Mouse (Mus musculus) midbrain, embryonic 13.5 days (tissue): Measurements from ENCODE around the gene Pmfbp1. TPM values are rescaled to one million over a fixed set of nuclear protein-coding genes. Genes with fewer than 3 reads are reported as not detected.
"Not testable (repeated sequence)": the region's sequence is repeated elsewhere in the genome, so short reads cannot be mapped to it uniquely, and the experiment has no call there.

Source experiments
- ATAC-seq: fragments of 200-750 bp; cut with Nextera tagmentation; 2 replicates; pipeline ENCODE4 v1.8.0; 2017; ENCODE audit warnings: mild to moderate bottlenecking, moderate TSS enrichment, moderate library complexity
- H3K27ac ChIP-seq: fragments of 300-500 bp; sonication (generic); 2 replicates; pipeline ENCODE4 v1.5.1; 2015; ENCODE audit warnings: inconsistent platforms, mild to moderate bottlenecking, moderate library complexity
- H3K27me3 ChIP-seq: fragments of 300-500 bp; sonication (generic); 2 replicates; pipeline ENCODE4 v1.6.1; 2015; ENCODE audit warnings: mild to moderate bottlenecking, inconsistent platforms
- H3K36me3 ChIP-seq: fragments of 300-500 bp; sonication (generic); 2 replicates; pipeline ENCODE4 v1.6.1; 2015; ENCODE audit warnings: mild to moderate bottlenecking, inconsistent platforms
- H3K4me1 ChIP-seq: fragments of 300-500 bp; sonication (generic); replicated peaks from 2 replicates; pipeline ENCODE4 v1.6.1; 2015; ENCODE audit warnings: inconsistent platforms
- H3K4me2 ChIP-seq: fragments of 300-500 bp; sonication (generic); replicated peaks from 2 replicates; pipeline ENCODE4 v1.6.1; 2015; ENCODE audit warnings: moderate library complexity, mild to moderate bottlenecking, inconsistent platforms
- H3K4me3 ChIP-seq: fragments of 300-500 bp; sonication (generic); replicated peaks from 2 replicates; pipeline ENCODE4 v1.5.1; 2015; ENCODE audit warnings: mild to moderate bottlenecking, inconsistent platforms
- H3K9ac ChIP-seq: fragments of 300-500 bp; sonication (generic); replicated peaks from 2 replicates; pipeline ENCODE4 v1.6.1; 2015; ENCODE audit warnings: mild to moderate bottlenecking, inconsistent platforms
- H3K9me3 ChIP-seq: fragments of 300-500 bp; sonication (generic); 2 replicates; pipeline ENCODE4 v1.6.1; 2016; ENCODE audit warnings: mild to moderate bottlenecking, inconsistent platforms
- WGBS: fragments of 180-500 bp; shearing (Covaris S2); methylation state at CpG from one replicate; pipeline ENCODE4 v1.1.7; 2015; 5-methylcytosine and 5-hydroxymethylcytosine counted together
- polyA plus RNA-seq: library from polyadenylated mRNA; unstranded; fragments of >200 nt; fragmentation: Nextera tagmentation; extraction: Ambion mirVana; gene quantifications from 2 replicates; pipeline ENCODE4 v1.2.1, GENCODE M21; 2015

Pmfbp1 gene
- polyA plus RNA-seq, result 1.8 and 2.5 TPM in 2 replicates

GRCm38 (mm10) chr8:109493727-109494126 is at the start of gene Pmfbp1:
TSS of gene Pmfbp1 (plus strand) at chr8:109494027.
- no peaks in the 10 kb centered on the region for H3K4me1 ChIP-seq
- no peak for ATAC-seq
- H3K4me3 ChIP-seq, result no peak within 1 kb of the TSS
- no peaks in the 10 kb centered on the region for H3K36me3 ChIP-seq
- H3K27ac ChIP-seq, result no peak within 1 kb of the TSS
- H3K9ac ChIP-seq, result no peak within 1 kb of the TSS
- 98% methylated on average over 6 of the region's 6 CpGs for WGBS
- no peaks in the 10 kb centered on the region for H3K27me3 ChIP-seq
- H3K4me2 ChIP-seq, result no peak within 1 kb of the TSS
- no peaks in the 10 kb centered on the region for H3K9me3 ChIP-seq

- not testable (repeated sequence) for H3K36me3 ChIP-seq, H3K9ac ChIP-seq, H3K4me2 ChIP-seq, H3K4me3 ChIP-seq, H3K27ac ChIP-seq, ATAC-seq, H3K4me1 ChIP-seq, H3K9me3 ChIP-seq, H3K27me3 ChIP-seq
- WGBS, result 35% methylated on average over 7 of the region's 7 CpGs
These were observed 46.9 kb upstream of the Pmfbp1 start for GRCm38 (mm10) chr8:109446896-109447295.

- no peak overlapping the region for H3K4me2 ChIP-seq
- no peak for ATAC-seq
- H3K36me3 ChIP-seq, result no peaks in the 10 kb centered on the region
- WGBS, result 51% methylated on average over 7 of the region's 7 CpGs
- no peak overlapping the region for H3K27ac ChIP-seq
- no peak overlapping the region for H3K9ac ChIP-seq
- H3K4me1 ChIP-seq, result no peaks in the 10 kb centered on the region
- H3K9me3 ChIP-seq, result no peaks in the 10 kb centered on the region
- H3K4me3 ChIP-seq, result no peak overlapping the region
- no peaks in the 10 kb centered on the region for H3K27me3 ChIP-seq
These were observed 42.8 kb upstream of the Pmfbp1 start for GRCm38 (mm10) chr8:109451000-109451399.

GRCm38 (mm10) chr8:109455113-109455512 is 38.7 kb upstream of the Pmfbp1 start:
- H3K9me3 ChIP-seq, result no peaks in the 10 kb centered on the region
- no peaks in the 10 kb centered on the region for H3K27me3 ChIP-seq
- H3K36me3 ChIP-seq, result no peaks in the 10 kb centered on the region
- no peak overlapping the region for H3K4me3 ChIP-seq
- ATAC-seq, result no peak
- H3K4me1 ChIP-seq, result no peaks in the 10 kb centered on the region; the same call in none of the 2 replicates
- no peak overlapping the region for H3K27ac ChIP-seq
- no peak overlapping the region for H3K9ac ChIP-seq
- WGBS, result 88% methylated on average over 2 of the region's 2 CpGs
- H3K4me2 ChIP-seq, result no peak overlapping the region

GRCm38 (mm10) chr8:109457387-109457786 is 36.4 kb upstream of the Pmfbp1 start:
- no peak overlapping the region for H3K4me2 ChIP-seq
- peak overlapping the region; percentile 36 for H3K27ac ChIP-seq
- no peaks in the 10 kb centered on the region for H3K9me3 ChIP-seq
- no peaks in the 10 kb centered on the region for H3K27me3 ChIP-seq
- no peak overlapping the region for H3K4me3 ChIP-seq
- no peak overlapping the region for H3K9ac ChIP-seq
- no peaks in the 10 kb centered on the region for H3K36me3 ChIP-seq
- ATAC-seq, result no peak
- H3K4me1 ChIP-seq, result peaks cover 6% of the 10 kb centered on the region
- WGBS, result 44% methylated on average over 8 of the region's 8 CpGs

GRCm38 (mm10) chr8:109458580-109458979 is 35.2 kb upstream of the Pmfbp1 start:
- Histone ChIP-seq H3K4me3 (no peak overlapping the region), H3K4me2 (no peak overlapping the region), H3K9me3 (no peaks in the 10 kb centered on the region), H3K9ac (no peak overlapping the region), H3K27me3 (no peaks in the 10 kb centered on the region), H3K27ac (peak overlapping the region; percentile 36), H3K36me3 (no peaks in the 10 kb centered on the region), H3K4me1 (peaks cover 18% of the 10 kb centered on the region)
- 79% methylated on average over 12 of the region's 12 CpGs for WGBS
- ATAC-seq, result 0 out of 2 replicates have a peak, but pooled peaks have one; percentile 20

- no peak for ATAC-seq
- WGBS, result 48% methylated on average over 2 of the region's 2 CpGs
- no peak overlapping the region for H3K4me3 ChIP-seq
- H3K27me3 ChIP-seq, result no peaks in the 10 kb centered on the region
- H3K27ac ChIP-seq, result peak overlapping the region; percentile 98
- no peaks in the 10 kb centered on the region for H3K36me3 ChIP-seq
- H3K4me2 ChIP-seq, result no peak overlapping the region
- H3K9me3 ChIP-seq, result no peaks in the 10 kb centered on the region
- peaks cover 61% of the 10 kb centered on the region for H3K4me1 ChIP-seq
- no peak overlapping the region for H3K9ac ChIP-seq
These were observed 30.8 kb upstream of the Pmfbp1 start for GRCm38 (mm10) chr8:109463075-109463474.

GRCm38 (mm10) chr8:109463677-109464313 is 30.0 kb upstream of the Pmfbp1 start:
- Histone ChIP-seq H3K9me3 (no peaks in the 10 kb centered on the region), H3K36me3 (no peaks in the 10 kb centered on the region), H3K27ac (peak overlapping the region; percentile 98), H3K4me1 (peaks cover 68% of the 10 kb centered on the region), H3K4me3 (no peak overlapping the region), H3K4me2 (peak overlapping the region; percentile 50), H3K27me3 (no peaks in the 10 kb centered on the region), H3K9ac (peak overlapping the region; percentile 54)
- peak; percentile 74 for ATAC-seq
- WGBS, result 13% methylated on average over 13 of the region's 13 CpGs

GRCm38 (mm10) chr8:109464451-109464891 is 29.4 kb upstream of the Pmfbp1 start:
- H3K9ac ChIP-seq, result peak overlapping the region; percentile 54
- H3K4me2 ChIP-seq, result peak overlapping the region; percentile 50
- no peaks in the 10 kb centered on the region for H3K36me3 ChIP-seq
- peaks cover 75% of the 10 kb centered on the region for H3K4me1 ChIP-seq
- 15% methylated on average over 15 of the region's 15 CpGs for WGBS
- H3K27ac ChIP-seq, result peak overlapping the region; percentile 98
- peak; percentile 82 for ATAC-seq
- 0 out of 2 replicates have a peak overlapping the region, but pooled peaks have one; percentile 9 for H3K4me3 ChIP-seq
- no peaks in the 10 kb centered on the region for H3K27me3 ChIP-seq
- H3K9me3 ChIP-seq, result no peaks in the 10 kb centered on the region

- H3K36me3 ChIP-seq, result no peaks in the 10 kb centered on the region
- WGBS, result 54% methylated on average over 3 of the region's 3 CpGs
- peak; percentile 37; the same call in 1 of the 2 replicates for ATAC-seq
- H3K4me3 ChIP-seq, result no peak overlapping the region
- H3K9me3 ChIP-seq, result no peaks in the 10 kb centered on the region
- no peaks in the 10 kb centered on the region for H3K27me3 ChIP-seq
- H3K9ac ChIP-seq, result no peak overlapping the region
- H3K4me2 ChIP-seq, result peak overlapping the region; percentile 50; the same call in 1 of the 2 replicates
- H3K27ac ChIP-seq, result peak overlapping the region; percentile 98
- H3K4me1 ChIP-seq, result peaks cover 80% of the 10 kb centered on the region
These were observed 28.8 kb upstream of the Pmfbp1 start for GRCm38 (mm10) chr8:109465056-109465455.

GRCm38 (mm10) chr8:109465761-109466160 is 28.1 kb upstream of the Pmfbp1 start:
- ATAC-seq, result no peak
- 48% methylated on average over 3 of the region's 3 CpGs for WGBS
- H3K27me3 ChIP-seq, result no peaks in the 10 kb centered on the region
- H3K4me3 ChIP-seq, result no peak overlapping the region
- H3K4me2 ChIP-seq, result no peak overlapping the region
- H3K9me3 ChIP-seq, result no peaks in the 10 kb centered on the region
- H3K36me3 ChIP-seq, result no peaks in the 10 kb centered on the region
- H3K27ac ChIP-seq, result peak overlapping the region; percentile 98
- H3K4me1 ChIP-seq, result peaks cover 82% of the 10 kb centered on the region
- no peak overlapping the region for H3K9ac ChIP-seq

GRCm38 (mm10) chr8:109467516-109467915 is 26.3 kb upstream of the Pmfbp1 start:
- Histone ChIP-seq H3K36me3 (no peaks in the 10 kb centered on the region), H3K27me3 (no peaks in the 10 kb centered on the region), H3K4me2 (no peak overlapping the region), H3K4me3 (no peak overlapping the region), H3K27ac (no peak overlapping the region), H3K4me1 (peaks cover 78% of the 10 kb centered on the region), H3K9ac (no peak overlapping the region), H3K9me3 (no peaks in the 10 kb centered on the region)
- 34% methylated on average over 5 of the region's 5 CpGs for WGBS
- ATAC-seq, result no peak

GRCm38 (mm10) chr8:109468112-109468511 is 25.7 kb upstream of the Pmfbp1 start:
- 84% methylated on average over 11 of the region's 11 CpGs for WGBS
- Histone ChIP-seq H3K4me3 (no peak overlapping the region), H3K27ac (peak overlapping the region; percentile 67), H3K9me3 (no peaks in the 10 kb centered on the region), H3K4me2 (no peak overlapping the region), H3K4me1 (peaks cover 77% of the 10 kb centered on the region), H3K36me3 (no peaks in the 10 kb centered on the region), H3K9ac (no peak overlapping the region), H3K27me3 (no peaks in the 10 kb centered on the region)
- ATAC-seq, result no peak
